Mouse (Mus musculus) frontal cortex, postnatal 25 days (tissue): ENCODE measurements at regions not wholly inside any gene's neighbourhood (a gene's known extent, or its start where the extent isn't known, plus 50 kb on each side); places are given as distances from the start of the nearest gene placed in this dataset.
"Not testable (repeated sequence)": the region's sequence is repeated elsewhere in the genome, so short reads cannot be mapped to it uniquely, and the experiment has no call there.

Experiments
- DNase-seq, 2 experiments: peaks; one replicate each; pipeline ENCODE4 v3.0.0; 2022; ENCODE audit warnings: low spot score in 2 of 2

- no peak for DNase-seq
Observed at GRCm38 (mm10) chr9:88220360-88220759, 106.6 kb upstream of the Nt5e start.

DNA sequence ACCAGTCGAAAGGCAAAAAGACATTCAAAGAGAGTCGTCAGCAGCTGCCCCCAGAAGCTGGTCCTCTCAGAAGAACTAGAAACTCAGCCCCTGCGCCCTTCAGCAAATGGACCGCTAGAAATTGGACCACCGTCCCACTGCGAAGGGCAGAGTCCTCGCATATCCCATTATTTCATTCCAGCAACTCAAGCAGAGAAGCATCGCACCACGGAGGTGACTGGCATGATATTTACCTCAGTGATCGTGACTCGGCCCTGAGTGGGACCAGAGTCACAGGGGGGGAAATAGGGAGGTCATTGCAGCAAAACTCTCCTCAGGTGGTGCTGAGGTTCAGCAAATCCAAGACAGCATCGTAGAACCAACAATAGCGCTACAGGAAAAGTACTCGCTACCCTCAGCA, 105.7 kb upstream of the Nt5e start:
- DNase-seq, result no peak

DNA sequence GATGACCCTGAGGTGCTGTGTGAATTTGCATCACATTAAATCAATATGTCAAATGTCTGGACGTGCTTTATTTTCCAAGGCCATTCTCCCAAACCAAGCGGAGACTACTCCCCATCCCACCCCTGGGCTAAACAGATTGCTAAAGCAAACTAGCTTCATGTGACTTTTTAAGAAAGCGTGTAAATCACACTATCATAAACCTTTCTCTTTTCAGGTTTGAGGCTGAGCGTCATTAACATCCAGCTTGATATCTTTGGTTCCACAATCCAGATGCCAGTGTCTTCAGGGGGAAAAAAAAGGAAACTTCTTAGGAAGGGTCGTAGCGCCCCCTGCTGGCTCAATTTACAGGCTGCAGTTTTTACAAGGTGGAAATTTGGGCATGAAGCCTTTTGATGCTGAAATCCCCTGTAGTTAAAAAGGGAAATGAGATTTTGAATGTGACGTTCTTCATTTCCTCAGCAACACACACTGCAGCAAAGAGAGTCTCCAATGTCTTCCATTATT, 105.1 kb upstream of the Nt5e start:
- DNase-seq, result peak; percentile 55 to 67

- DNase-seq, result no peak
Observed at GRCm38 (mm10) chr9:88237126-88237525, 89.9 kb upstream of the Nt5e start.

GRCm38 (mm10) chr9:88238346-88238745, 88.7 kb upstream of the Nt5e start:
- no peak for DNase-seq

DNA sequence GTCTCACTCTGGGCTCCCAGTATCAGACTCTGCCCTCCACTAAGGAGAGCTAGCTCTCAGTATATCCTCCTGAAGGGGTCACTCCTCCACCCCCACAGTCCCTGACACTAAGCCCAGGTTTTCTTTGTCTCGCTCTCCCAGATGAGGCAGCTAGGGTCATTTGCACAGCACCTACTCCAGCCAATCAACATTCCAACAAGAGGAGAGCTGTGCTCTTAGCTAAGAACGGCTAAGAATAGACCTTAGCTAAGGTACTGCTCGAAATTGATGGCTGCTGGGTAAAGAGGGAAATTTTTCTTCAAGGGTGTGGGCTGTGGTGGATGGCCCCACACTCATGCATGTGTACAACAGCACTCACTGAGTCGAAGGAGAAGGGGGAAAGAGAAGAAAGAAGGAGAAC, 86.3 kb upstream of the Nt5e start:
- DNase-seq, result no peak

- peak; percentile 13 to 48 for DNase-seq
Observed at GRCm38 (mm10) chr9:88241203-88241995, 85.6 kb upstream of the Nt5e start.

DNA sequence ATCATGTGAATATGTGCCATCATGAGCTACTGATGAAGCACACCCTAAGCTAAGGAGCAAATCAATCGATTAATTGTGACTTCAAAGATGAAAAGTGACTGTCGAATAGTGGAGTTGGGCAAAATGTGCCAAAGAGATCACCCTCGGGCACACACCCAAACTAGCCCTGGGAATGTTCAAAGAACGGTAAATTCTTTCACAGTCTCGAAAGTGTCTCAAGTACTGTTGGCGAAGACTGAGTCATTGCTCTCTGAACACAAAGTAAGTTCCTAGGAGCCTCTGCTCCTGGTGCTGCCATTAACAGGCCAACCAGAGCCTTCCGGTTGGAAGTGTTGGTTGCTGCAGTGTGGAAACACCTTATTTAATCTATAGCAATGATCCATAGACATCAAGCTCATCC, 84.5 kb upstream of the Nt5e start:
- DNase-seq, result no peak

GRCm38 (mm10) chr9:88244492-88244891, 82.5 kb upstream of the Nt5e start:
- DNase-seq, result no peak

GRCm38 (mm10) chr9:88255948-88256347, 71.0 kb upstream of the Nt5e start:
- DNase-seq, result no peak

GRCm38 (mm10) chr9:88259627-88260026, 67.4 kb upstream of the Nt5e start:
- DNase-seq, result no peak

DNA sequence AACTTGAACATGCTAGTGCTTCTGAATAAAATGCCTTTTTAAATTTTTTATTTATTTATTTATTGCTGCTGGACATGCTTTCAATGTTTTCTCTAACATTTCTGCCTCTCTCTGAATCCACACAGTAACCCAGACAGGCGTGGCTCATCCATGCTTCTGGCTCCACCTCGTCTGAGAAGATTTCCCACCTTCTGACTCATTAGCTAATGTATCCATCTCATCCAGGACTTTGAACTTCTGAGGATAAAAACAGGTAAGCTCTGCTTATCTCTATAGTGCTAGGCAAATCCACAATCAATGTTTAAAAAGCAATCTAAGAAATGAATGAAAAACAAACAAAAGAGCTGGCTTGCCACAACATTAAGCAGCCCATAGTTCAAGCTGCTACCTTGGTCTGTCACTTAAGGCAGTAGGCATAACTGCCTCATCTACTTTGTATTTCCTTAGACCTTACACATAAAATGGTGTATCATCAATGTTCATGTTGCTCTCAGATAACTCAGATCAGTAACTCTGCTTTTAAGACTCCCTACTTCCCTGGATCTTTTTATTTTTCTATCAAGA, 66.8 kb upstream of the Nt5e start:
- no peak for DNase-seq

GRCm38 (mm10) chr9:88262461-88262860, 64.5 kb upstream of the Nt5e start:
- no peak for DNase-seq

DNA sequence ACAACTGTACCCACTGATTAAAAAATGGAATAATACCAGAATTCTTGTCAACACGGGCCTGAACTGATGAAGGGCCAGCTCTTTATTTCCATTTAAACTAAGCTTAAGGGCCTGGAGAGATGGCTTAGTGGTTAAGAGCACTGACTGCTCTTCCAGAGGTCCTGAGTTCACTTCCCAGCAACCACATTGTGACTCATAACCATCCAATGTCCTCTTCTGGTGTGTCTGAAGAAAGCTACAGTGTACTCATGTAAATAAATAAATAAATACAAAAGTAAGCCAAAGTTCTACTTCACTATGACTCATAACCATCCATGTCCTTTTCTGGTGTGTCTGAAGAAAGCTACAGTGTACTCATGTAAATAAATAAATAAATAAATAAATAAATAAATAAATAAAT, 60.7 kb upstream of the Nt5e start:
- not testable (repeated sequence) for DNase-seq

DNA sequence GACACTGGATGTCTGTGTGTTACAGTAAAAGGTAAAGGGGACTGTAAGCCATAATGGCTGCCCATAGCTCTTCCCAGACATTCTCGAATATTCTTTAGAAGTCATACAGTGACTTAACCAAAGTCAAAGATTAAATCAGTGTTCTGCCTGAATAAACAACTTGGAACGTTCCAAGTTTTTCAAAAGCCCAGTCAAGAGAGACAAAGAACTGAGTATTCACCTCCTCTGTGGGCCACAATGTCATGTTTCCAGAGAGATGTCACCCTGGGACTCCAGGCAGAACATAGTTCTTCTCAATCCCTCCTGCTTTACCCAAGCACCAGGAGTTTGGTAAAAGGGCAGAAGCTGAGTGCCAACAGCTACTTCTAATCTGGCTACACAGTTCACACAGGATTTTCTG, 58.2 kb upstream of the Nt5e start:
- DNase-seq, result no peak

- DNase-seq, result no peak
Observed at GRCm38 (mm10) chr9:88269216-88269615, 57.8 kb upstream of the Nt5e start.

- DNase-seq, result no peak
Observed at GRCm38 (mm10) chr9:88270836-88271235, 56.2 kb upstream of the Nt5e start.

DNA sequence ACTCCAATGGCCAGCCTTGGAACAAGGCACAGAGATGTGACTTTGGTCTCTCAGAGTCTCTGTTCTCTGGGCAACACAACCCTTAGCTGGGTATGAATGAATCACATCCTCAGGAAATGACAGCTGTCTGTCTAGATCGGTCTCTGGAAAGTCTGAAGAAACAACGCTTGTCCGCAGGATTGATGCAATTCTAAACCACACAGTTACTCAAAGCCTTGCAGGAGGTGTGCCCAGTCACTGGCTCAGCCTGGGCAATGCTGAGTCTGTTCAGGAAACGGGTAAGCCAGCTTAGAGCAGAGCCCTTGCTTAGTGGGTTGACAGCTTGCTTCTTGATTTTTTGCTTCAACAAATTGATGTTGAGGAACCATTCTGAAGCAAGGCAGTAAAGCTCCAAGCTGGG, 53.7 kb upstream of the Nt5e start:
- no peak for DNase-seq

DNA sequence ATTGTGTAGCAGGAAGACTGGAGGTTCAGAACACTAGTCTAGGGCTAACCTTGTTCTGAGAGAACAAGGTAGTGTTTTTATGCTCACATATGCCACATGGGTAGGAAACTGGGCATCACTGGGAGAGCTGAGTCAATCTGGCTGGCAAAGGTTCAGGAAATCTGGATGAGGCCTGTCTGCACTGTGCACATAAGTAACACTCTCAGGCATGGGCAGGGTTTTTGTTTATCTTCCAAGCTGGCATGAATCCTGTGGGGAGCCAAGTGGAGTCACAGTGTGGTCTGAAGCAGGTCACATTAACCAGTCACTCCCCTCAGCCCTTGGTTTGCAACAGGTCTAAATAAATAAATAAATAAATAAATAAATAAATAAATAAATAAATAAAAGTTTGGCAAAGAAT, 53.0 kb upstream of the Nt5e start:
- no peak for DNase-seq

GRCm38 (mm10) chr9:88274681-88275336, 52.2 kb upstream of the Nt5e start:
- no peak for DNase-seq

GRCm38 (mm10) chr9:88276023-88276568, 50.9 kb upstream of the Nt5e start:
- DNase-seq, result no peak

GRCm38 (mm10) chr9:88277031-88277430, 50.0 kb upstream of the Nt5e start:
- no peak for DNase-seq
